Mouse (Mus musculus): ENCODE data around the gene Zfp653.
A peak's percentile ranks its signal among the peaks of the same experiment; 100 is the strongest.

Zfp653 gene

DNA sequence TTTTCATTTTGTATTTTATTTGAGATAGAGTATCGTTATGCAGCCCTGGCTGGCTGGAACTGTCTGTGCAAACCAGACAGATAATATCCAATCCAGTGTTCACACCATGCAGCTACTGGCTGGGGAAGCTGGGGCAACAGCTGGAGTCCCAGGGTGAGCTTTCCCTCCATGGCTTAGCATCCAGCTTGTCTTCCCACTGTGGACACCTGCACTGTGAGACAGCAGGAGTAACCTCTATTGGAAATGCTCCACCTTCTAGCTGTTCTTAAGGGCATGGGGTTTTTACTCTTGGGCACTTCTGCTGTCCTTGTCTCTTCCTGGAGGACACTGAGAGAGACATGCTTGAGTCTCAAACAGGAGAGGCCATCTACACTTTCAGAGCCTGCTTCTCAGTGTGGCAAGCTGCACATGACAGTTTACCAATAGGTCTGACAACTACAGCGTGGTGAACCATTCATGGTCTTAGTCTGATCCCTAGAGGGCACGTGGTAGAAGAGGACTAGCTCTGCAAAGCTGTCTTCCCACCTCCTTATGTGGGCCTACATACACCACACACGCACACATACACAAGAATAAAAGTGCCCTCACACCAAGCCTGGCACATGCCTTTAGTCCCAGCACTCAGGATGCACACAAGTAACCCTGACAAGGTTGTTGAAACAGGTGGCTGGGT, 1.2 kb downstream of the Zfp653 start:
- no peak for DNase-seq (ENCODE audit: inconsistent ontology term)

GRCm38 (mm10) chr9:22067195-22067594, 4.0 kb downstream of the Zfp653 start:
- DNase-seq (ENCODE audit: inconsistent ontology term) = no peak

DNA sequence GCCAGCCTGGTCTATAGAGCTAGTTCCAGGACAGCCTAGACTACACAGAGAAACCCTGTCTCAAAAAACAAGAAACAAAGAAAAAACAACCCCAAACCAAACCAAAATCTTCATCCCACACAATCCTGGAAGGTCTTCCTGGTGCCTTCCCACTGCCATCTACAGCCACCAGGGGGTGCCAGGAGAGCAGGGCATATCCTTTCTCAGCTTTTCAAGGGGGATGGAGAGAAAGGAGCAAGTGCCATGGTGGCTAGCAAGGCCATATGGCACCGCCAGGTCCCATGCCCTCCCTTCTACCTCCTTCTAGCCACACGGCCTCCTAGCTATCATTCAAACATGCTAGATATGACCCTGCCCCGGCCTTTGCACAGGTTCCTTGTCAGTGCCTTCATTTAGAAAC, 4.7 kb downstream of the Zfp653 start:
- peak; percentile 58 for DNase-seq (ENCODE audit: inconsistent ontology term)

GRCm38 (mm10) chr9:22065642-22066041, 5.5 kb downstream of the Zfp653 start:
- DNase-seq (ENCODE audit: inconsistent ontology term) = no peak

- DNase-seq (ENCODE audit: inconsistent ontology term) = no peak
These were observed 6.8 kb downstream of the Zfp653 start for GRCm38 (mm10) chr9:22064341-22064740.

- DNase-seq (ENCODE audit: inconsistent ontology term) = no peak
These were observed 9.8 kb downstream of the Zfp653 start for GRCm38 (mm10) chr9:22061339-22061738.

DNA sequence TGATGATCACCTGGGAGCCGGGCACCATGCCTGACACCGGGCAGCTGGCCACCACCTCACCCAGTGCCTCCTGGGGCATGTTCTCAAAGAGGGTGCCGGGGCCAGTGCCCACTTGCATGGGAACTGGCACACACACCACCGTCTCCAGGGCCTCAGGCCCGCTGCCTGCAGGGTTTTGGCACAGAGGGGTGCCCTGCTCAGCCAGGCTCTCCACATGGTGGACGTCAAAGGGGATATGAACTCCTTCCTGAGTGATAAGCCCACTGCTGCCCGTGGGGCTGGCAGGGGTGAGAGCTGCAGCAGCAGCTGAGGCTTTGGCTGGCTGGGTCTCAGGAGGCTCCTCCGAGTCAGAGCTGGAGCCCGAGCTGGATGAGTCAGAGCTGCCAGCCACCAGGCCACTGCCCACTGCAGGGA, 13.2 kb downstream of the Zfp653 start:
- DNase-seq (ENCODE audit: inconsistent ontology term) = peak; percentile 47

GRCm38 (mm10) chr9:22057031-22057517, 14.1 kb downstream of the Zfp653 start:
- no peak for DNase-seq (ENCODE audit: inconsistent ontology term)

DNA sequence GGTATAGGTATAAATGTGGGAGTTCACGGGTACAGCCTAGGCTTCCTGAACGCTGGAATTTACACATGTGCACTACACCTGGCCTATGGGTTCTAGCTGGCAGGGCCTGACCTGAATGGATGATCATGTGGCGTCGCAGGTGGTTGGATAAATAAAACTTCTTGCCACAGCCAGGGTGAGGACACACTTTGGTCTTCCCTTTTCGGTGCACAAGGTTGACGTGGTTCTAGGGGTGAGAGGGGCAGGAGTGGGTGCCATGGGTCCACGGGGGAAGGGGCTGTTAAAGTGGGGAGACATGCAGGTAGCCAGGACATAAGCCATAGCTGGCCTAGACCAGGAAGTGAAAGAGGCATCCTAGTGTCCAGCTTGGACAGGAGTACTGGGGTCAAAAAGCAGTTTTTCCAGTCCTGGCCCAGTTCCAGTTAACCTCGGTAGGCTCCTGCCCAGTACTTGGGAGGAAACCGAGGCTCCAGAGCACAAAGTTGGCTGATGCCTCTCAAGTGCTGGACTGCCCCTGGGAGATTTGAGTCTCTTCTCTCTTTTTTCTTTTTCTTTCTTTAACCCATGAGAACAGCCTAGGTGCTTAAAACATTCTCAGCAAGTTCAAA, 14.8 kb downstream of the Zfp653 start:
- DNase-seq (ENCODE audit: inconsistent ontology term) = no peak

DNA sequence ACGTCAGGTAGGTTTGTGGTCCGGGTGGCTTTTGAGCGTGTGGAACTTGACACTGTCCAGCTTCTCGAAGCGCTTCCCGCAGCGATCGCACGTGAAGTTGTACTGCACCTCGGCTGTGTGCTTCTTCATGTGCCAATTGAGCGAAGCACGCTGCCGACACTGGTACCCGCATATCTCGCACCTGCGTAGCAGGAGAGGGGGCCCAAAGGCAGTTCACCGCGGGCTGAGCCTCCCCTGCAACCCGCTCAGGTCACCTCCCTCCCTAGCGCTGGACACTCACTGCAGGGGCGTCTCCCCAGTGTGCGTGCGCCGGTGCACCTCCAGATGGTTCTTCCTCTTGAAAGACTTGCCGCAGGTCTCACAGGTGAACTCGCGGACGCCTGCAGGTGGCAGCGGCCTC, 15.5 kb downstream of the Zfp653 start:
- DNase-seq (ENCODE audit: inconsistent ontology term) = no peak

GRCm38 (mm10) chr9:22054411-22055076, 16.6 kb downstream of the Zfp653 start:
- peak; percentile 81 for DNase-seq (ENCODE audit: inconsistent ontology term)

- DNase-seq (ENCODE audit: inconsistent ontology term) = peak; percentile 32
These were observed 17.5 kb downstream of the Zfp653 start for GRCm38 (mm10) chr9:22053657-22054056.

DNA sequence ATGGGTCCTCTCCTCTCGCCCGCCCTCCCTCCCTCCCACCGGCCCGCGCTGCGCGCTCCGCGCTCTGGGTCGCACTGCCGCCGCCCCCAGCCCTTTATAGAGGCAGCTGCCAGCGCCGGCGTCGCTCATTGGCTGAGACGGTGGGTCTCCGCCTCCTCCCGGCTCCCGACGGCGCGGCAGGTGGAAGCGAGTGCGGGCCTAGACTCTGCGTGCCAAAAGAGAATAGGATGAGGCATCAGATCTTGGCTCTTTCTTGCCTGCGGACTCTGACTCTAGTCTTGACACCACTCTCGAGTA, 19.3 kb downstream of the Zfp653 start, which contains the start of gene Elavl3:
Elavl3 (minus strand) TSS at position 66 of the 297 bp plus-strand sequence.
- peak; percentile 12 for DNase-seq (ENCODE audit: inconsistent ontology term)

GRCm38 (mm10) chr9:22051161-22051957, 19.8 kb downstream of the Zfp653 start:
- DNase-seq (ENCODE audit: inconsistent ontology term) = no peak

DNA sequence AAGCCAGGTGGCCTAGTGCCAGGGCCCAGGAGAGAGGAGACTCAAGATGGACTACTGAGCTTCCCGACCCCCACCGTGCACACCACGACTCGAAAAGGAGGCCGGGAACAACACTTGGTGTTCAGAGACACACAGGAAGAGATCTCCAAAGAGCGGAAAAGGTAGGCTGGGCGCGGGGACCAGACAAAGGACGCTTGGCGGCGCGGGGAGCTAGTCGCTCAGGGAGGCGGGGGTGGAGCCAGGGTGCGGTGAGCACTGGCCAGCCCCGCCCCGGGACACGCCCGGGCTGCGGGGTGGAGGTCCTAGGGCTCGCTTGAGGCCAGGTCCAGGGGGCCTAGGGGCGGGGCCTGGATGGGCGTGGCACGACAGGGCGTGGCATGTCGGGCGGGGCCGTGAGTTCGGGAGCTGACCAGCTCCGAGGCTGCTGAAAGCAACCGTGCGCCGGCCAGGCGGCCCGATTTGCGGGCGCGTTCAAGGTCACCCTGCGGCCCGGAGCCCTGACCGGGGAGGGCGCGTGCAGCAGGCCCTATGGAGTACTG, 20.8 kb downstream of the Zfp653 start:
- DNase-seq (ENCODE audit: inconsistent ontology term) = peak; percentile 28

GRCm38 (mm10) chr9:22049721-22050270, 21.4 kb downstream of the Zfp653 start:
- DNase-seq (ENCODE audit: inconsistent ontology term) = no peak

DNA sequence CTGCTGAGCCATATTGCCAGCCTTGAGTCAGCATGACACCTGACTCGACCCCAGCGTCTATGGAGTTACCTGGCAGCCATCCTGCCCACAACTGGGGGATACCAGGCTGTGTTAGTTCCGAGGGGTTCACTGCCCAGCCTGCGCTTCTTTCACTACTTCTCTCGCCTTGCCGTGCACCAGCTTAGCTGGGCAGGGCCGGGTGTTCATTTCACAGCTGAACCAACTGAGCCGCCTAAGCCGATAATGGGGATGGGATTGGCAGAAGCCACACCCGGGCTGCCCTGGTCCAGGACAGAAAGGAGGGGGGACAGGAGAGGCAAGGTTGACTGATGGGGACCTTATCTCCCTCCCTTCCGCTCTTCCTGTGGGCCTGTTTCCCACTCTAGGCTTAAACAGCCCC, 21.9 kb downstream of the Zfp653 start:
- DNase-seq (ENCODE audit: inconsistent ontology term) = no peak

- DNase-seq (ENCODE audit: inconsistent ontology term) = no peak
These were observed 23.8 kb downstream of the Zfp653 start for GRCm38 (mm10) chr9:22047329-22047728.

DNA sequence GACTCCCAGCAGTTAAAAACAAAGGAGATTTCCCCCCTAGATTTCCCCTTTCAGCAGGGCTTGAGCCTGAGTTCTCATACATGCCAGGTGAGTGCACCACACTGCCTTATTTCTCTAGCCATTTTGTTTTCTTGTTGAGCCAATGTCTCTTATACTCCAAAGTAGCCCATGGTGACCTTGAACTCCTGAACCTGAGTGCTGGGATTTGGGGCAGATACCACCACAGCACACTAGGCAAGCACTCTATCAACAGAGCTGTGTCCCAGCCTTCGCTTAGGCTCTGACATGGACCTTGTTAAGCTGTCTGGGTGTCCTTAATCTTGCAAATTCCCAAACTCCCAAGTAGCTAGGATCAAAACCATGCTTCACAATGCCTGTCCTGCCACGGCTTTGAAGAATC, 29.3 kb downstream of the Zfp653 start:
- no peak for DNase-seq (ENCODE audit: inconsistent ontology term)

- DNase-seq (ENCODE audit: inconsistent ontology term) = no peak
These were observed 33.4 kb downstream of the Zfp653 start for GRCm38 (mm10) chr9:22037826-22038225.

DNA sequence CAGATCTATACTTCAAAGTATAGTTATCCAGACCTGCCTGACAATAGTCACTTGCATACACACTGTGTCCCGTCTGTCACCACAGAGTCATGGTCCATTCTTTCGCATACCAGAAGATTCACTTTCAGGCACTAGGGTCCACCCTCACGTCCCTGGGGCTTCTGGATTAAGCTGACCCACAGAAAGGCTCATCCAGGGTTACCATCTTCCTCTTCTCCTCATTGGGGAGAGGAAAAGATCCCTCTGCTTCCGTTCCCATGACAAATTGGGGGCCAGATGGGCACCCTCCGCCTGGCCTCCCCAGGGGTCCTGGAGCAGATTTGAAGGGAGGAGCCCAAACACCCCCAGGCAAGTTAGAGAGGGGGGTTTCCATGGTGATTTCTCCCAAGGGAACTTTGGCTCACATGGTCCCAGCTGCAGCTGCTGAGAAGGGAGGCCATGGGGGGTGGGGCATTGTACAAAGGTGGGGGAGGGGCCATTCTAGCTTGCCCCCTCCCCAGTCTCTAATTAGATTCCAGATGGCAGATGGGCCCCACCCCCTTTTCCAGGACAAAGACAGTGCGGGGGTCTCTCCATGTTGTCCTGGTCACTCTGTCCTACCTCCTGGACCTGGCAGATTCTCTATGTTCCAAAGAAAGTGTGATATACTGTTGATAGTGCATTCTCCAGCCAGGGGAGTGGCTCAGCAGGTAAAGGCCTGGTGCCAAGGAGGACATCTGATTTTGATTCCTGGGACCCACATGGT, 35.7 kb downstream of the Zfp653 start:
- no peak for DNase-seq (ENCODE audit: inconsistent ontology term)

Measured in Muller cell, postnatal 12 days (primary cell).